In genomic region chr4:138614454-138614853, GRCm38 (mm10) we compare ENCODE assay signal across 30 mouse cellular contexts. TPM values are rescaled to one million over a fixed set of nuclear protein-coding genes. Genes with fewer than 3 reads are reported as not detected.
A peak's percentile ranks its signal among the peaks of the same experiment; 100 is the strongest.
DNase-seq lines count a peak whose midpoint lies in the region; ATAC-seq and TF ChIP-seq lines count a peak whose summit lies in the region.
"Had no signal": no experiment of that assay in that cellular context is flagged by ENCODE, and none has a peak within 500 bp of the region (broad histone marks: within the 10 kb centered on the region; RNA-seq: fewer than 3 reads in every experiment).

No protein-coding gene starts in this region.

- H3K9me3 ChIP-seq in hindbrain, embryonic 10.5 days = no peaks in the 10 kb centered on the region
- H3K9me3 ChIP-seq in hindbrain, postnatal 0 days (ENCODE audit: low read length) = no peaks in the 10 kb centered on the region
- H3K9me3 ChIP-seq in lung, embryonic 14.5 days (ENCODE audit: low read depth, low read length) = no peaks in the 10 kb centered on the region
- no peaks in the 10 kb centered on the region for H3K9me3 ChIP-seq in embryonic facial prominence, embryonic 10.5 days
- H3K9me3 ChIP-seq: embryonic facial prominence, embryonic 15.5 days; limb, embryonic 12.5 days; neural tube, embryonic 13.5 days had no signal

- H3K27ac ChIP-seq in hindbrain, embryonic 10.5 days = peak overlapping the region; percentile 64
- no peak overlapping the region for H3K27ac ChIP-seq in hindbrain, postnatal 0 days
- H3K27ac ChIP-seq in lung, embryonic 14.5 days (ENCODE audit: low read depth) = no peak overlapping the region
- H3K27ac ChIP-seq in embryonic facial prominence, embryonic 10.5 days (replicated peaks) = no peak overlapping the region; the same call in 1 of the 2 replicates
- H3K27ac ChIP-seq: embryonic facial prominence, embryonic 15.5 days; limb, embryonic 12.5 days; neural tube, embryonic 13.5 days had no signal

- no peak overlapping the region for H3K4me2 ChIP-seq in hindbrain, postnatal 0 days (ENCODE audit: low read depth, low read length)
- H3K4me2 ChIP-seq in lung, embryonic 14.5 days = no peak overlapping the region
- H3K4me2 ChIP-seq: embryonic facial prominence, embryonic 15.5 days; limb, embryonic 12.5 days; liver, embryonic 11.5 days; neural tube, embryonic 13.5 days had no signal

- H3K4me1 ChIP-seq in hindbrain, embryonic 10.5 days (replicated peaks) = peaks cover 41% of the 10 kb centered on the region
- peaks cover 7% of the 10 kb centered on the region; the same call in 1 of the 2 replicates for H3K4me1 ChIP-seq in hindbrain, postnatal 0 days (ENCODE audit: insufficient read depth, low read length)
- no peaks in the 10 kb centered on the region for H3K4me1 ChIP-seq in lung, embryonic 14.5 days (ENCODE audit: insufficient read depth)
- H3K4me1 ChIP-seq in embryonic facial prominence, embryonic 10.5 days = peaks cover 23% of the 10 kb centered on the region
- H3K4me1 ChIP-seq: embryonic facial prominence, embryonic 15.5 days had no signal

- DNase-seq in hindbrain, embryonic 10.5 days (ENCODE audit: low spot score) = no peak
- DNase-seq in hindbrain, postnatal 0 days (ENCODE audit: low spot score) = no peak
- peak; percentile 56 for DNase-seq in lung, embryonic 14.5 days
- DNase-seq in lung, postnatal 14 days = no peak
- DNase-seq in ovary, adult 18-20 months (ENCODE audit: low spot score) = peak; percentile 12
- DNase-seq in ovary, postnatal 10 days (ENCODE audit: low spot score) = no peak
- DNase-seq in embryonic facial prominence, embryonic 10.5 days (ENCODE audit: low spot score) = peak; percentile 13
- DNase-seq in adrenal gland, postnatal 10 days = no peak
- DNase-seq: cerebellum, adult 11-12 months; cerebellum, postnatal 10 days; gastrocnemius, postnatal 14 days; heart, adult 11 months; kidney, adult 2 months; kidney, postnatal 36 days; lung, adult 18-20 months; lung, postnatal 4 days; right cerebral cortex, postnatal 25 days; spleen, adult 18-20 months had no signal

- no peak overlapping the region for H3K9ac ChIP-seq in hindbrain, postnatal 0 days (replicated peaks; ENCODE audit: low read length)
- H3K9ac ChIP-seq in lung, embryonic 14.5 days = no peak overlapping the region
- H3K9ac ChIP-seq: embryonic facial prominence, embryonic 15.5 days; limb, embryonic 12.5 days; neural tube, embryonic 13.5 days had no signal

- TF ChIP-seq CTCF in hindbrain, postnatal 0 days (IDR thresholded peaks at IDR 0.05; ENCODE audit: low read depth) = no peak
- TF ChIP-seq CTCF in lung, embryonic 14.5 days (IDR thresholded peaks at IDR 0.05; ENCODE audit: low read depth) = no peak

- ATAC-seq in hindbrain, postnatal 0 days = no peak
- peak; percentile 31; the same call in 1 of the 2 replicates for ATAC-seq in lung, embryonic 14.5 days (ENCODE audit: insufficient read depth)
- ATAC-seq: forebrain, embryonic 16.5 days; Patski had no signal

- no peaks in the 10 kb centered on the region for H3K27me3 ChIP-seq in hindbrain, embryonic 10.5 days (ENCODE audit: insufficient read depth, poor library complexity, severe bottlenecking)
- no peaks in the 10 kb centered on the region for H3K27me3 ChIP-seq in hindbrain, postnatal 0 days (ENCODE audit: insufficient read depth, low read length)
- no peaks in the 10 kb centered on the region for H3K27me3 ChIP-seq in lung, embryonic 14.5 days (ENCODE audit: insufficient read depth, low read length)
- H3K27me3 ChIP-seq in embryonic facial prominence, embryonic 10.5 days (replicated peaks; ENCODE audit: low read depth, poor library complexity, severe bottlenecking) = 0 out of 2 replicates have a peak, but pooled peaks cover 7% of the 10 kb centered on the region
- H3K27me3 ChIP-seq: embryonic facial prominence, embryonic 15.5 days; limb, embryonic 12.5 days; neural tube, embryonic 13.5 days; Patski had no signal

- H3K4me3 ChIP-seq in hindbrain, embryonic 10.5 days = no peak overlapping the region
- H3K4me3 ChIP-seq in hindbrain, postnatal 0 days (ENCODE audit: low read length) = no peak overlapping the region
- no peak overlapping the region for H3K4me3 ChIP-seq in lung, embryonic 14.5 days (ENCODE audit: low read depth, low read length)
- H3K4me3 ChIP-seq in embryonic facial prominence, embryonic 10.5 days = no peak overlapping the region
- H3K4me3 ChIP-seq: embryonic facial prominence, embryonic 15.5 days; limb, embryonic 12.5 days; myocyte; neural tube, embryonic 13.5 days had no signal

- H3K36me3 ChIP-seq in hindbrain, embryonic 10.5 days = no peaks in the 10 kb centered on the region
- no peaks in the 10 kb centered on the region for H3K36me3 ChIP-seq in hindbrain, postnatal 0 days (ENCODE audit: insufficient read depth, low read length)
- H3K36me3 ChIP-seq in lung, embryonic 14.5 days (ENCODE audit: insufficient read depth) = no peaks in the 10 kb centered on the region
- H3K36me3 ChIP-seq in embryonic facial prominence, embryonic 10.5 days (replicated peaks) = no peaks in the 10 kb centered on the region
- H3K36me3 ChIP-seq: embryonic facial prominence, embryonic 15.5 days; limb, embryonic 12.5 days; neural tube, embryonic 13.5 days had no signal

- 13% methylated on average over 8 of the region's 8 CpGs for WGBS in hindbrain, embryonic 10.5 days
- 9% methylated on average over 8 of the region's 8 CpGs for WGBS in hindbrain, postnatal 0 days
- WGBS in lung, embryonic 14.5 days = under 1% methylated on average over 8 of the region's 8 CpGs
- 20% methylated on average over 8 of the region's 8 CpGs for WGBS in embryonic facial prominence, embryonic 10.5 days

RNA-seq across cellular contexts. Expression of gene Vwa5b1, which starts 21.2 kb away (rescaled TPM):
- 0.67 and 0.80 TPM in 2 replicates for polyA plus RNA-seq in hindbrain, embryonic 10.5 days (2016; fragmentation: Nextera tagmentation; extraction: Ambion mirVana)
- 8.0 and 9.0 TPM in 2 replicates for total RNA-seq in hindbrain, postnatal 0 days (2014; rRNA removed)
- 2.3 and 2.7 TPM in 2 replicates for polyA plus RNA-seq in hindbrain, postnatal 0 days (2015; fragmentation: Nextera tagmentation; extraction: Ambion mirVana)
- polyA plus RNA-seq in lung, embryonic 14.5 days (2014; fragmentation: Nextera tagmentation; extraction: Ambion mirVana) = 0.11 and 0.15 TPM in 2 replicates
- polyA plus RNA-seq in embryonic facial prominence, embryonic 10.5 days (2016; fragmentation: Nextera tagmentation; extraction: Ambion mirVana) = 0.10 and 0.14 TPM in 2 replicates
- total RNA-seq in adrenal gland, postnatal 10 days (2021) = under 1 TPM; 0.18 to 0.30 TPM
- total RNA-seq: adrenal gland, adult 18-20 months; ES-E14; gastrocnemius, postnatal 14 days; heart, postnatal 25 days had no signal
- polyA plus RNA-seq: heart, embryonic 14.5 days; kidney, adult 2 months; liver, embryonic 11.5 days; myocyte; thymus, postnatal 0 days had no signal

Comparison
In these comparisons a context has a peak if more than half of its experiments do, and no peak if none do; other contexts are left out.
1. DNase-seq: peak in lung, embryonic 14.5 days (single experiment), ovary, adult 18-20 months (single experiment) and embryonic facial prominence, embryonic 10.5 days (single experiment); none in hindbrain, embryonic 10.5 days (single experiment), hindbrain, postnatal 0 days (single experiment), lung, postnatal 14 days (single experiment), ovary, postnatal 10 days (single experiment) and adrenal gland, postnatal 10 days (single experiment).